Mouse (Mus musculus) cerebellum, adult 2 months (tissue): ENCODE measurements around the gene Rab3ip. TPM values are rescaled to one million over a fixed set of nuclear protein-coding genes. Genes with fewer than 3 reads are reported as not detected.

Source experiments
- DNase-seq, 2 experiments: peaks; one replicate each; pipeline ENCODE4 v3.0.0; 2021
- H3K27ac ChIP-seq: fragments of 200-500 bp; 2 replicates; pipeline ENCODE4 v1.5.1; 2012; ENCODE audit warnings: low read length, control low read depth, inconsistent platforms; ENCODE audit not compliant: insufficient read depth
- H3K27me3 ChIP-seq: fragments of 200-500 bp; 2 replicates; pipeline ENCODE4 v1.6.1; 2012; ENCODE audit warnings: inconsistent platforms, mild to moderate bottlenecking, low read length, moderate library complexity; ENCODE audit not compliant: control insufficient read depth, insufficient read depth
- H3K4me1 ChIP-seq: fragments of 200-500 bp; 2 replicates; pipeline ENCODE4 v1.6.1; 2011; ENCODE audit warnings: low read length; ENCODE audit not compliant: control insufficient read depth, insufficient read depth
- H3K4me3 ChIP-seq: fragments of 200-500 bp; replicated peaks from 2 replicates; pipeline ENCODE3; 2011; ENCODE audit warnings: mild to moderate bottlenecking, low read depth, low read length, control low read depth; ENCODE audit not compliant: insufficient read depth
- CTCF ChIP-seq: fragments of 200-500 bp; IDR thresholded peaks from 2 replicates; pipeline ENCODE4 v1.5.1; 2011; ENCODE audit warnings: low read depth, mild to moderate bottlenecking, control low read depth, low read length, moderate library complexity, borderline replicate concordance; ENCODE audit not compliant: insufficient read depth
- POLR2A ChIP-seq: fragments of 200-500 bp; IDR thresholded peaks from 2 replicates; pipeline ENCODE4 v1.6.1; 2011; ENCODE audit warnings: low read length, control low read depth, borderline replicate concordance; ENCODE audit not compliant: insufficient read depth
- WGBS: fragments of 180-500 bp; shearing (Covaris S2); methylation state at CpG from one replicate; pipeline ENCODE4 v1.1.7; 2018; 5-methylcytosine and 5-hydroxymethylcytosine counted together
- polyA plus RNA-seq: library from polyadenylated mRNA; depleted of rRNA; stranded (reverse); fragments of >200 nt; gene quantifications from 2 replicates; pipeline ENCODE4 v1.2.3, GENCODE M21; 2012

Rab3ip gene
- polyA plus RNA-seq, 1 experiment = 46.5 TPM

DNA sequence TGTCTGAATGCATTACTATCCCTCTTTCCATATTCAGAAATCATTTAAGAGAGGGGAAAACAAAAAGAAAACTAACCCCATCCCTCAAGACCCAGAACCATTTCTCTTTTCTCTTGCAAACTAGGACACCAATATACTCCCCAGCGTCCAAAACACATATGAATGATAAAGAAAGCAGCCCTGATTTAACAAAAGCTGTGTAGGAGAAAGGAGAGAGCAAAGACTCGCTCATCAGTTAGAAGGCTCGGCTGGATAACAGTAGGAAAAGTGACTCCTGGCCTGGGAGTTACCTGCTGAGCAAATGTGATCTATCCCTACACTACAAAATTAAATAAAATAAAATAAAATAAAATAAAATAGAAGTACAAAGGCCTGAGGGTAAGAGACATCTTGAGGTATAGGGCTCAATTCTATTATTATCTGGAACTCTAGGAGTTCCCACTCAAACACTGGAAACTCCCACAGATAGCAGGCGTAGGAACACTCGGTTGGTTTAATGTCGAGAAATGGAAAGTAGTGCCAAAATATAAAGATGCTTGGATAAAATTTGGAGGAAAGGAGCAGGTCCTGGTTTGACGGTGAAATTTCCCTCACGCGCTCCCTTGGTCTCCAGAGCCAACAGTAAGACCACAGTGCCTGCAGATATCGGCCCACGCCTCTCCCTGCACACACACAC, 6.1 kb upstream of the Rab3ip start:
- no peak overlapping the region for H3K27ac ChIP-seq
- TF ChIP-seq POLR2A = no peak
- TF ChIP-seq CTCF = no peak
- H3K4me1 ChIP-seq = no peaks in the 10 kb centered on the region
- DNase-seq = no peak
- WGBS = 92% methylated on average over 11 of the region's 11 CpGs
- H3K27me3 ChIP-seq = no peaks in the 10 kb centered on the region
- no peak overlapping the region for H3K4me3 ChIP-seq

DNA sequence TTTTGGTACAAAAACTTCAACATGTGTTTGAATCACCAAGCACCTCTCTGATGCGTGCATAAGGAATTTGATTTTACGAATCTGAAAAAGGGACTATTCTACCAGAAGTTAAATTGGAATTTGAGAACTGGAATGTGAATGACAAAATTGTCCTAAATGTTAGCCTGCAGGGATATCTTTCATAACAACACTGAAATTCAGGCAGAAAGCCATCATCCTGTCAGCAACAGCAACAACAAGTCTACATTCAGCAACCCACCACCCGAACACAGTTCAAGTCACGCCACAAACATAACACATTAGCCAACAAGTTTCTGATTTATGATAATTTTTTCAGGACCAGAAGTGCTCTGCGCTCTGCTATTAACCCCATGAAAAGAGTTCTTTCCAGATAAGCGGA, 4.6 kb upstream of the Rab3ip start:
- Histone ChIP-seq H3K4me3 (no peak overlapping the region), H3K27me3 (no peaks in the 10 kb centered on the region), H3K4me1 (no peaks in the 10 kb centered on the region), H3K27ac (no peak overlapping the region)
- DNase-seq = no peak
- no peak for TF ChIP-seq POLR2A
- WGBS = 95% methylated on average over 6 of the region's 6 CpGs

DNA sequence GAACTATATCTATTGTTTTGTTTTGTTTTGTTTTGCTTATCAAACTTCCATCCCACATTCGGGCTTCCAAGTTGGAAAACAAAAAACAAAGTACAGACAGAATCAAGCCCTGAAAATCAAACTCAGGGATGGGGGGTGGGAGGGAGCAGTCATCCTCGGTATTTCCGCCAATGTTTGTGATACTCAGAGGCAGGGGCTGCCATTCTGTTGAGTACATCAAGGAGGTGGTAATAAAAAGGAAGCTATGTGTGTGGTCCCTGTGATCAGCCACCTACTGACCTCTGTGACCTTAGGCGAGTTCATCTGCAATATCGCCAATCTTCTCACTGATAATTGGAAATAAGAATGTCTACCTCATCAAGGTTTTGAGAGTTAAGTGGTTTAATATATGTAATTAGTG, 317 bp upstream of the Rab3ip start:
- H3K27ac ChIP-seq = no peak overlapping the region
- DNase-seq = peak in 1 of 2 experiments; percentile 12
- no peak overlapping the region for H3K4me3 ChIP-seq
- peaks cover 5% of the 10 kb centered on the region for H3K4me1 ChIP-seq
- no peak for TF ChIP-seq POLR2A
- TF ChIP-seq CTCF = no peak
- H3K27me3 ChIP-seq = no peaks in the 10 kb centered on the region
- 28% methylated on average over 5 of the region's 5 CpGs for WGBS

DNA sequence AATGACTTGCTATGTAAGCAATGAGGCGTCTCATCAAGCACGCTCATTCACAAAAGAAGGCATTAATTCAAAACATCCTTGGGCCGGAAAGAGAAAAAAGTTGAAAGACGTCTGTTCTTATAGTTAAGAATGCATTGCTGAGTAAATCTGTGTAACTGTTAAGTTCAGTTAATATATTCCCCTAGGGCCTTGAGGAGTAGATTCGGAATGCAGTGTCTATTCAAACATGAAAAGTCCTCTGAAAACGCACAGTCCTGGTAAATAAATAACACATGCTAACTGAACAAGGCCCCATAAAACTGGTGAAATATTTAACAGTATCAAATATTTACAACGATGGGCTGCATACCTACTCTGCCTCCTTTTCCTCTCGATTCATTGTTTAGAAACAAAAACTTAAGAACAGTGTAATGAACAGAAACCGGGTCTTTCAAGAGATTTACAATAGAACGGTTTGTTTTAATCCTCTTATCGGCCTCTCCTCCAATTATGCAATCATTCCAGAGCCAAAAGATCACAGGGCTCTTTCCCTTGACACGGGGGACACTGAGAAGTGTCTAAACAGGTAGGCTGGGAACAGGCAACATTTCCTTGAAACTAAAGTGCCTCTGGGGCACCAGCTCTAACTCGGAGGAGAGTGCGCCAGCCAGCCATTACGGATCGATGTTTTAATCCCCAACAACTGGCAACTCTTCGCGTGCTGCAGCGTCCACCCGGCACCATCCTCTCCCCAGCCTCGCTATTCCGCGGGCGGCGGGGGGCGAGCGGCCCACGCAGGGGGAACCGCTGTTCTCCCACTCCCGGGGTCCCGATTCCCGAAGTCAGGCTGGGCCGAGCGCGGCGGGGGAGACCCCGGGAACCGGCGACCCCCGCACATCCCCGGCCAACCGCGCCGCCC, 1.2 kb downstream of the Rab3ip start:
- WGBS = 2% methylated on average over 44 of the region's 44 CpGs
- peak; percentile 48 to 64 for DNase-seq
- Histone ChIP-seq H3K27me3 (no peaks in the 10 kb centered on the region), H3K4me3 (peak overlapping the region; percentile 86), H3K4me1 (peaks cover 5% of the 10 kb centered on the region), H3K27ac (0 out of 2 replicates have a peak overlapping the region, but pooled peaks have one; percentile 34)
- TF ChIP-seq CTCF = no peak
- TF ChIP-seq POLR2A = no peak

DNA sequence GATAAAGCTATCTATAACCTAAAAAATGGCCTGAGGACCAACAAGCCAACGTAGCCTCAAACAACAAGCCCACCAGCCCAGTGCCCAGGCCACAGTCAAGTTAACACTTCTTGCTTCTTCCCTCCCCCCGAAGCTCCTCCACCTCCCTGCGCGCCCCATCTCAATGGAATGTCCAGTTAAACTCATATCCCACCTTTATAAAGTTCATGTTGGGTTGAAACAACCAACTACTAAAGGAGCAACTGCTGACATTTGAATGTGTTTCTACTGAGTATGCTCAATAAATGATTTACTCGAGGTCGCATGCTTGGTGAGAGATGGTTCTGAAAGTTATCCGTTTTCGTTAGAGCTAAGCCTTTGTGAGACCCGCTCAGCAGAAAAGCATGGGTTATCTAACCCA, 2.2 kb downstream of the Rab3ip start:
- no peak for DNase-seq
- Histone ChIP-seq H3K4me1 (peaks cover 5% of the 10 kb centered on the region), H3K27ac (no peak overlapping the region), H3K27me3 (no peaks in the 10 kb centered on the region), H3K4me3 (no peak overlapping the region)
- 85% methylated on average over 9 of the region's 9 CpGs for WGBS
- TF ChIP-seq POLR2A (no peak), CTCF (no peak)

DNA sequence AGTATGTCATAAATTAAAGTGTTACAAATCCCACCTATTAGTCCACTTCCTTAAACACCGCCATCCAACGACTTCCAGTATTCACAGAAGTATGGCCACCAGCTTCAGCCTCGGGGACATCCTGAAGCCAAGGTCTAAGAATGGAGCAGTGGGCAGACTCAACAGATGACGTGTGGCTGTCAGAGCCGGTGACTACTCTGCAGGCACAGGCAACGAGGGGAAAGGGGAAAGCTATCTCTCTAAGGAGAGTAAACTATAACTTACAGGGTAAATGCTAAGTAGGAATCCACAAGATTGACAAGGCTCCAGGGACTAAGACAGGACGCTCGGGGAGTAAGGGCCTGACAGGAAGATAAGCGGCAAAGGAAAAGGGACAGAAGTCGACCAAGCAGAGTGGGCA, 5.6 kb downstream of the Rab3ip start:
- TF ChIP-seq POLR2A (no peak), CTCF (no peak)
- WGBS = 64% methylated on average over 10 of the region's 10 CpGs
- H3K27me3 ChIP-seq = no peaks in the 10 kb centered on the region
- no peak for DNase-seq
- no peak overlapping the region for H3K27ac ChIP-seq
- no peak overlapping the region for H3K4me3 ChIP-seq
- peaks cover 5% of the 10 kb centered on the region for H3K4me1 ChIP-seq

DNA sequence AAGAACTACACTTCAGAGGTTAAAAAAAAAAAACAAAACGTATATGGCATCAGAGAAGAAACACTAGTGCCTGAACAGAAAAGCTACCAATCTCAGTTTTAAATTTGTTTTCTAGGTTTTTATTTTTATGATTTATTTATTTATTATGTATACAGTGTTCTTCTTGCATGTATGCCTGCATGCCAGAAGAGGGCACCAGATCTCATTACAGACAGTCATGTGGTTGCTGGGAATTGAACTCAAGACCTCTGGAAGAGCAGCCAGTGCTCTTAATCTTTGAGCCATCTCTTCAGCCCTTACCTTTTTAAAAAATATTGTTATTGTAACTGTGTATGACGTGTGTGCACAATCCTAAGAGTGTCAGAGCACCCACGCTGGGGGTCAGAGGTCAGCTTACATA, 6.4 kb downstream of the Rab3ip start:
- no peak overlapping the region for H3K27ac ChIP-seq
- H3K4me1 ChIP-seq = peaks cover 5% of the 10 kb centered on the region
- no peak overlapping the region for H3K4me3 ChIP-seq
- TF ChIP-seq CTCF (no peak), POLR2A (no peak)
- WGBS = 95% methylated on average over 3 of the region's 3 CpGs
- H3K27me3 ChIP-seq = no peaks in the 10 kb centered on the region
- DNase-seq = no peak

DNA sequence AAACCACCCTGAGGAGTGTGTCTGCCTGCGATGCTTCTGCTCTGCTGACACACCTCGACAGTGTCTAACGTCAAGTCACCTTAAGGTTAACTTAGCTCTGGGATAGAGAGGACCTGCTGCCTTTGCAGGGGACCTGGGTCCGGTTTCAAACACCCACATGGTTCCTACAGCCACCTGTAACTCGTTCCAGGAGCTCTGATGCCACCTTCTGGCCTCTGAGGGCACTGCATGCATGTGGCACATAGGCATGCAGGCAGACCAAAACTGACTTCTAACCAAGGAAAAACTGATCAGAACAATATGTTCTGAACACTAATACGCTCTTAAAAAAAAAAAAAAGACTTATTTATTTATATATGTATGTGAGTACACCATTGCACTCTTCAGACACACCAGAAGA, 7.5 kb downstream of the Rab3ip start:
- H3K27ac ChIP-seq = no peak overlapping the region
- no peak for DNase-seq
- no peak overlapping the region for H3K4me3 ChIP-seq
- 92% methylated on average over 6 of the region's 6 CpGs for WGBS
- peaks cover 2% of the 10 kb centered on the region for H3K4me1 ChIP-seq
- TF ChIP-seq POLR2A (no peak), CTCF (peak; percentile 33; the same call in 1 of the 2 replicates)
- no peaks in the 10 kb centered on the region for H3K27me3 ChIP-seq
